Mouse (Mus musculus): ENCODE measurements around the gene Sh3tc1. TPM values are rescaled to one million over a fixed set of nuclear protein-coding genes. Genes with fewer than 3 reads are reported as not detected.

The Sh3tc1 gene
- polyA plus RNA-seq, 1 experiment from 2014 or later: 2.3 TPM

- H3K36me3 ChIP-seq (ENCODE audit: control insufficient read depth, insufficient read depth, low read length): no peaks in the 10 kb centered on the region
- H3K4me3 ChIP-seq (ENCODE audit: low read depth, low read length): no peak overlapping the region
- H3K4me1 ChIP-seq (ENCODE audit: control insufficient read depth, insufficient read depth, low read length): no peaks in the 10 kb centered on the region
- 28% methylated on average over 4 of the region's 4 CpGs for WGBS
- ATAC-seq (ENCODE audit: insufficient number of reproducible peaks, low FRiP score, low TSS enrichment, low read depth): no peak
- H3K27me3 ChIP-seq (ENCODE audit: control insufficient read depth, insufficient read depth, low read length): no peaks in the 10 kb centered on the region
- H3K9ac ChIP-seq (ENCODE audit: low read length): no peak overlapping the region
- DNase-seq (ENCODE audit: low spot score): peak; percentile 82
- no peak overlapping the region for H3K4me2 ChIP-seq (ENCODE audit: low read depth, severe bottlenecking)
- no peak overlapping the region for H3K27ac ChIP-seq (replicated peaks; ENCODE audit: low read depth, low read length)
- no peaks in the 10 kb centered on the region for H3K9me3 ChIP-seq (ENCODE audit: control insufficient read depth, low read length)
Measured at GRCm38 (mm10) chr5:35746910-35747309, 7.1 kb upstream of the Sh3tc1 start.

GRCm38 (mm10) chr5:35745406-35745805 lies 5.6 kb upstream of the Sh3tc1 start:
- Histone ChIP-seq H3K4me3 (ENCODE audit: low read depth, low read length) (no peak overlapping the region), H3K4me2 (ENCODE audit: low read depth, severe bottlenecking) (no peak overlapping the region), H3K27ac (replicated peaks; ENCODE audit: low read depth, low read length) (no peak overlapping the region), H3K4me1 (ENCODE audit: control insufficient read depth, insufficient read depth, low read length) (no peaks in the 10 kb centered on the region), H3K9ac (ENCODE audit: low read length) (no peak overlapping the region), H3K27me3 (ENCODE audit: control insufficient read depth, insufficient read depth, low read length) (peaks cover 7% of the 10 kb centered on the region; the same call in 1 of the 2 replicates), H3K36me3 (ENCODE audit: control insufficient read depth, insufficient read depth, low read length) (no peaks in the 10 kb centered on the region), H3K9me3 (ENCODE audit: control insufficient read depth, low read length) (no peaks in the 10 kb centered on the region)
- WGBS: 78% methylated on average over 5 of the region's 5 CpGs
- DNase-seq (ENCODE audit: low spot score) (no peak), ATAC-seq (ENCODE audit: insufficient number of reproducible peaks, low FRiP score, low TSS enrichment, low read depth) (no peak)

- H3K27ac ChIP-seq (replicated peaks; ENCODE audit: low read depth, low read length): no peak overlapping the region
- DNase-seq (ENCODE audit: low spot score) (no peak), ATAC-seq (ENCODE audit: insufficient number of reproducible peaks, low FRiP score, low TSS enrichment, low read depth) (no peak)
- no peaks in the 10 kb centered on the region for H3K9me3 ChIP-seq (ENCODE audit: control insufficient read depth, low read length)
- no peak overlapping the region for H3K4me3 ChIP-seq (ENCODE audit: low read depth, low read length)
- no peaks in the 10 kb centered on the region for H3K36me3 ChIP-seq (ENCODE audit: control insufficient read depth, insufficient read depth, low read length)
- no peak overlapping the region for H3K4me2 ChIP-seq (ENCODE audit: low read depth, severe bottlenecking)
- 82% methylated on average over 7 of the region's 7 CpGs for WGBS
- no peak overlapping the region for H3K9ac ChIP-seq (ENCODE audit: low read length)
- H3K4me1 ChIP-seq (ENCODE audit: control insufficient read depth, insufficient read depth, low read length): no peaks in the 10 kb centered on the region
- peaks cover 14% of the 10 kb centered on the region for H3K27me3 ChIP-seq (ENCODE audit: control insufficient read depth, insufficient read depth, low read length)
Measured at GRCm38 (mm10) chr5:35743990-35744722, 4.4 kb upstream of the Sh3tc1 start.

GRCm38 (mm10) chr5:35743238-35743951 lies 3.6 kb upstream of the Sh3tc1 start:
- no peaks in the 10 kb centered on the region for H3K4me1 ChIP-seq (ENCODE audit: control insufficient read depth, insufficient read depth, low read length)
- no peak for ATAC-seq (ENCODE audit: insufficient number of reproducible peaks, low FRiP score, low TSS enrichment, low read depth)
- no peak overlapping the region for H3K9ac ChIP-seq (ENCODE audit: low read length)
- H3K36me3 ChIP-seq (ENCODE audit: control insufficient read depth, insufficient read depth, low read length): no peaks in the 10 kb centered on the region
- WGBS: 76% methylated on average over 8 of the region's 8 CpGs
- no peak for DNase-seq (ENCODE audit: low spot score)
- H3K27ac ChIP-seq (replicated peaks; ENCODE audit: low read depth, low read length): no peak overlapping the region
- no peaks in the 10 kb centered on the region for H3K9me3 ChIP-seq (ENCODE audit: control insufficient read depth, low read length)
- peaks cover 14% of the 10 kb centered on the region for H3K27me3 ChIP-seq (ENCODE audit: control insufficient read depth, insufficient read depth, low read length)
- no peak overlapping the region for H3K4me3 ChIP-seq (ENCODE audit: low read depth, low read length)
- H3K4me2 ChIP-seq (ENCODE audit: low read depth, severe bottlenecking): no peak overlapping the region

GRCm38 (mm10) chr5:35741225-35741820 lies 1.5 kb upstream of the Sh3tc1 start:
- H3K4me3 ChIP-seq (ENCODE audit: low read depth, low read length): no peak overlapping the region
- no peaks in the 10 kb centered on the region for H3K36me3 ChIP-seq (ENCODE audit: control insufficient read depth, insufficient read depth, low read length)
- no peaks in the 10 kb centered on the region for H3K9me3 ChIP-seq (ENCODE audit: control insufficient read depth, low read length)
- H3K9ac ChIP-seq (ENCODE audit: low read length): no peak overlapping the region
- ATAC-seq (ENCODE audit: insufficient number of reproducible peaks, low FRiP score, low TSS enrichment, low read depth) (no peak), DNase-seq (ENCODE audit: low spot score) (no peak)
- 48% methylated on average over 13 of the region's 13 CpGs for WGBS
- no peak overlapping the region for H3K27ac ChIP-seq (replicated peaks; ENCODE audit: low read depth, low read length)
- H3K4me2 ChIP-seq (ENCODE audit: low read depth, severe bottlenecking): no peak overlapping the region
- H3K4me1 ChIP-seq (ENCODE audit: control insufficient read depth, insufficient read depth, low read length): no peaks in the 10 kb centered on the region
- peaks cover 14% of the 10 kb centered on the region for H3K27me3 ChIP-seq (ENCODE audit: control insufficient read depth, insufficient read depth, low read length)

- Histone ChIP-seq H3K4me3 (ENCODE audit: low read depth, low read length) (no peak overlapping the region), H3K36me3 (ENCODE audit: control insufficient read depth, insufficient read depth, low read length) (no peaks in the 10 kb centered on the region), H3K9me3 (ENCODE audit: control insufficient read depth, low read length) (no peaks in the 10 kb centered on the region), H3K27me3 (ENCODE audit: control insufficient read depth, insufficient read depth, low read length) (peaks cover 14% of the 10 kb centered on the region), H3K4me2 (ENCODE audit: low read depth, severe bottlenecking) (no peak overlapping the region), H3K27ac (replicated peaks; ENCODE audit: low read depth, low read length) (no peak overlapping the region), H3K4me1 (ENCODE audit: control insufficient read depth, insufficient read depth, low read length) (no peaks in the 10 kb centered on the region), H3K9ac (ENCODE audit: low read length) (no peak overlapping the region)
- DNase-seq (ENCODE audit: low spot score) (no peak), ATAC-seq (ENCODE audit: insufficient number of reproducible peaks, low FRiP score, low TSS enrichment, low read depth) (no peak)
- 9% methylated on average over 10 of the region's 10 CpGs for WGBS
Measured at GRCm38 (mm10) chr5:35740716-35741115, 929 bp upstream of the Sh3tc1 start.

- no peak overlapping the region for H3K4me3 ChIP-seq (ENCODE audit: low read depth, low read length)
- no peaks in the 10 kb centered on the region for H3K4me1 ChIP-seq (ENCODE audit: control insufficient read depth, insufficient read depth, low read length)
- no peak overlapping the region for H3K27ac ChIP-seq (replicated peaks; ENCODE audit: low read depth, low read length)
- no peaks in the 10 kb centered on the region for H3K36me3 ChIP-seq (ENCODE audit: control insufficient read depth, insufficient read depth, low read length)
- H3K9ac ChIP-seq (ENCODE audit: low read length): no peak overlapping the region
- WGBS: 73% methylated on average over 2 of the region's 2 CpGs
- ATAC-seq (ENCODE audit: insufficient number of reproducible peaks, low FRiP score, low TSS enrichment, low read depth): no peak
- no peaks in the 10 kb centered on the region for H3K9me3 ChIP-seq (ENCODE audit: control insufficient read depth, low read length)
- no peak for DNase-seq (ENCODE audit: low spot score)
- peaks cover 14% of the 10 kb centered on the region for H3K27me3 ChIP-seq (ENCODE audit: control insufficient read depth, insufficient read depth, low read length)
- no peak overlapping the region for H3K4me2 ChIP-seq (ENCODE audit: low read depth, severe bottlenecking)
Measured at GRCm38 (mm10) chr5:35739005-35739404, 782 bp downstream of the Sh3tc1 start.

- Histone ChIP-seq H3K27ac (replicated peaks; ENCODE audit: low read depth, low read length) (no peak overlapping the region), H3K27me3 (ENCODE audit: control insufficient read depth, insufficient read depth, low read length) (peaks cover 14% of the 10 kb centered on the region), H3K36me3 (ENCODE audit: control insufficient read depth, insufficient read depth, low read length) (no peaks in the 10 kb centered on the region), H3K4me3 (ENCODE audit: low read depth, low read length) (no peak overlapping the region), H3K4me2 (ENCODE audit: low read depth, severe bottlenecking) (no peak overlapping the region), H3K9ac (ENCODE audit: low read length) (no peak overlapping the region), H3K4me1 (ENCODE audit: control insufficient read depth, insufficient read depth, low read length) (no peaks in the 10 kb centered on the region), H3K9me3 (ENCODE audit: control insufficient read depth, low read length) (no peaks in the 10 kb centered on the region)
- DNase-seq (ENCODE audit: low spot score) (no peak), ATAC-seq (ENCODE audit: insufficient number of reproducible peaks, low FRiP score, low TSS enrichment, low read depth) (no peak)
- WGBS: 84% methylated on average over 20 of the region's 20 CpGs
Measured at GRCm38 (mm10) chr5:35737231-35737901, 2.4 kb downstream of the Sh3tc1 start.
